Mouse (Mus musculus) MEL (cell line): ENCODE results near the gene Mthfd2. TPM values are rescaled to one million over a fixed set of nuclear protein-coding genes. Genes with fewer than 3 reads are reported as not detected.

Source experiments
- DNase-seq: peaks from one replicate; pipeline ENCODE4 v3.0.0; 2011; ENCODE audit warnings: low read depth, low spot score
- H3K27ac ChIP-seq: 2 replicates; pipeline ENCODE4 v1.5.1; 2012; ENCODE audit warnings: low read depth, mild to moderate bottlenecking, control low read depth, low read length, moderate library complexity; ENCODE audit not compliant: control insufficient read depth
- H3K27me3 ChIP-seq, 2 experiments: fragments of 150-350 bp in 1 of 2; sonication (generic) in 1 of 2; 2 replicates each; pipeline ENCODE4 v1.6.1; 2012; ENCODE audit warnings: low read length in 2 of 2, mild to moderate bottlenecking in 2 of 2, improper control_type of control experiment in 1 of 2, moderate library complexity in 1 of 2; ENCODE audit not compliant: insufficient read depth in 2 of 2, control insufficient read depth in 1 of 2
- H3K36me3 ChIP-seq, 2 experiments: 2 replicates each; pipeline ENCODE4 v1.6.1; 2012 to 2014; ENCODE audit warnings: low read length in 2 of 2, improper control_type of control experiment in 1 of 2, inconsistent platforms in 1 of 2, mild to moderate bottlenecking in 1 of 2; ENCODE audit not compliant: insufficient read depth in 2 of 2, control insufficient read depth in 1 of 2
- H3K4me1 ChIP-seq, 2 experiments: fragments of 150-350 bp in 1 of 2; sonication (generic) in 1 of 2; 2 replicates each; pipeline ENCODE4 v1.6.1; 2012; ENCODE audit warnings: low read length in 2 of 2, improper control_type of control experiment in 1 of 2, mild to moderate bottlenecking in 1 of 2; ENCODE audit not compliant: insufficient read depth in 2 of 2, control insufficient read depth in 1 of 2
- H3K4me3 ChIP-seq, 2 experiments: fragments of 150-350 bp in 1 of 2; sonication (generic) in 1 of 2; 2 replicates each; pipeline ENCODE4 v1.5.1; 2012; ENCODE audit warnings: low read depth in 2 of 2, low read length in 2 of 2, mild to moderate bottlenecking in 2 of 2, moderate library complexity in 2 of 2, control low read depth in 1 of 2, improper control_type of control experiment in 1 of 2; ENCODE audit not compliant: control insufficient read depth in 1 of 2, insufficient read depth in 1 of 2
- H3K79me2 ChIP-seq: 2 replicates; pipeline ENCODE4 v1.6.1; 2012; ENCODE audit warnings: mild to moderate bottlenecking, low read length, moderate library complexity; ENCODE audit not compliant: control insufficient read depth, poor library complexity, insufficient read depth
- H3K9ac ChIP-seq: 2 replicates; pipeline ENCODE4 v1.6.1; 2012; ENCODE audit warnings: low read depth, mild to moderate bottlenecking, control low read depth, low read length, moderate library complexity; ENCODE audit not compliant: control insufficient read depth, poor library complexity, severe bottlenecking
- H3K9me3 ChIP-seq: fragments of 150-350 bp; sonication (generic); replicated peaks from 2 replicates; pipeline ENCODE4 v1.6.1; 2012; ENCODE audit warnings: mild to moderate bottlenecking, low read length, improper control_type of control experiment, moderate library complexity; ENCODE audit not compliant: insufficient read depth
- CHD2 ChIP-seq: IDR thresholded peaks from 2 replicates; pipeline ENCODE4 v1.6.1; 2011; ENCODE audit warnings: low read length, improper control_type of control experiment
- CTCF ChIP-seq, 3 experiments: IDR thresholded peaks in 2 of 3; conservative IDR thresholded peaks in 1 of 3; 2 replicates each; pipeline ENCODE4 v1.5.1; 2011 to 2012; ENCODE audit warnings: low read length in 3 of 3, low read depth in 2 of 3, mild to moderate bottlenecking in 2 of 3, improper control_type of control experiment in 1 of 3, inconsistent platforms in 1 of 3, mixed read lengths in 1 of 3, moderate library complexity in 1 of 3; ENCODE audit not compliant: control insufficient read depth in 1 of 3, insufficient read depth in 1 of 3, poor library complexity in 1 of 3, severe bottlenecking in 1 of 3
- E2F4 ChIP-seq: IDR thresholded peaks from 2 replicates; pipeline ENCODE4 v1.6.1; 2011; ENCODE audit warnings: low read depth, low read length, improper control_type of control experiment, borderline replicate concordance
- ELF1 ChIP-seq: IDR thresholded peaks from 2 replicates; pipeline ENCODE4 v1.6.1; 2014; ENCODE audit warnings: low read depth, mild to moderate bottlenecking, inconsistent platforms, low read length, improper control_type of control experiment, moderate library complexity
- EP300 ChIP-seq, 2 experiments: IDR thresholded peaks; 2 replicates each; pipeline ENCODE4 v1.6.1; 2011; ENCODE audit warnings: improper control_type of control experiment in 2 of 2, low read length in 2 of 2, low read depth in 1 of 2, mild to moderate bottlenecking in 1 of 2
- ETS1 ChIP-seq: IDR thresholded peaks from 2 replicates; pipeline ENCODE4 v1.6.1; 2012; ENCODE audit warnings: low read depth, mild to moderate bottlenecking, inconsistent platforms, low read length, improper control_type of control experiment, moderate library complexity
- GABPA ChIP-seq: IDR thresholded peaks from 2 replicates; pipeline ENCODE4 v1.6.1; 2012; ENCODE audit warnings: low read depth, mild to moderate bottlenecking, inconsistent platforms, low read length, improper control_type of control experiment, moderate library complexity
- GATA1 ChIP-seq: IDR thresholded peaks from 2 replicates; pipeline ENCODE4 v1.6.1; 2011; ENCODE audit warnings: low read depth, low read length, improper control_type of control experiment
- HCFC1 ChIP-seq: IDR thresholded peaks from 2 replicates; pipeline ENCODE4 v1.6.1; 2012; ENCODE audit warnings: low read depth, mild to moderate bottlenecking, inconsistent platforms, low read length, improper control_type of control experiment, moderate library complexity
- JUND ChIP-seq: IDR thresholded peaks from 2 replicates; pipeline ENCODE4 v1.6.1; 2011; ENCODE audit warnings: low read depth, mild to moderate bottlenecking, improper control_type of control experiment, low read length
- KAT2A ChIP-seq: conservative IDR thresholded peaks from 2 replicates; pipeline ENCODE4 v1.6.1; 2012; ENCODE audit warnings: low read depth, low read length, improper control_type of control experiment, inconsistent platforms
- MAFK ChIP-seq: IDR thresholded peaks from 2 replicates; pipeline ENCODE4 v1.6.1; 2011; ENCODE audit warnings: low read depth, mild to moderate bottlenecking, low read length, improper control_type of control experiment, borderline replicate concordance
- MAX ChIP-seq: IDR thresholded peaks from 2 replicates; pipeline ENCODE4 v1.6.1; 2011; ENCODE audit warnings: low read length, improper control_type of control experiment
- MAZ ChIP-seq: IDR thresholded peaks from 2 replicates; pipeline ENCODE4 v1.6.1; 2012; ENCODE audit warnings: low read depth, mild to moderate bottlenecking, inconsistent platforms, low read length, improper control_type of control experiment
- MEF2A ChIP-seq: IDR thresholded peaks from 2 replicates; pipeline ENCODE4 v1.6.1; 2014; ENCODE audit warnings: low read depth, mild to moderate bottlenecking, inconsistent platforms, low read length, improper control_type of control experiment; ENCODE audit not compliant: poor library complexity, insufficient replicate concordance, severe bottlenecking; ENCODE audit errors: extremely low read depth
- MXI1 ChIP-seq: IDR thresholded peaks from 2 replicates; pipeline ENCODE4 v1.6.1; 2011; ENCODE audit warnings: mild to moderate bottlenecking, low read depth, low read length, improper control_type of control experiment
- MYB ChIP-seq: IDR thresholded peaks from 2 replicates; pipeline ENCODE4 v1.6.1; 2011; ENCODE audit warnings: mild to moderate bottlenecking, low read depth, low read length, improper control_type of control experiment
- MYC ChIP-seq: IDR thresholded peaks from 2 replicates; pipeline ENCODE4 v1.6.1; 2011; ENCODE audit warnings: low read depth, mild to moderate bottlenecking, low read length, improper control_type of control experiment, moderate library complexity
- NRF1 ChIP-seq: IDR thresholded peaks from 2 replicates; pipeline ENCODE4 v1.6.1; 2014; ENCODE audit warnings: low read depth, mild to moderate bottlenecking, inconsistent platforms, low read length, improper control_type of control experiment, moderate library complexity; ENCODE audit not compliant: poor library complexity, insufficient read depth, severe bottlenecking
- POLR2A ChIP-seq, 2 experiments: IDR thresholded peaks; 2 replicates each; pipeline ENCODE4 v1.6.1; 2011 to 2012; ENCODE audit warnings: low read length in 2 of 2, mild to moderate bottlenecking in 2 of 2, control low read depth in 1 of 2, improper control_type of control experiment in 1 of 2, low read depth in 1 of 2, moderate library complexity in 1 of 2; ENCODE audit not compliant: control insufficient read depth in 1 of 2, insufficient read depth in 1 of 2, poor library complexity in 1 of 2
- POLR2AphosphoS2 ChIP-seq: IDR thresholded peaks from 2 replicates; pipeline ENCODE4 v1.6.1; 2011; ENCODE audit warnings: low read length, improper control_type of control experiment
- POLR2AphosphoS5 ChIP-seq: IDR thresholded peaks from 2 replicates; pipeline ENCODE4 v1.6.1; 2012; ENCODE audit warnings: low read depth, borderline replicate concordance, mild to moderate bottlenecking, inconsistent platforms, low read length, moderate library complexity, mixed read lengths
- RAD21 ChIP-seq: IDR thresholded peaks from 2 replicates; pipeline ENCODE4 v1.6.1; 2011; ENCODE audit warnings: mild to moderate bottlenecking, low read depth, low read length, improper control_type of control experiment
- RCOR1 ChIP-seq: IDR thresholded peaks from 2 replicates; pipeline ENCODE4 v1.6.1; 2012; ENCODE audit warnings: low read depth, mild to moderate bottlenecking, inconsistent platforms, low read length, improper control_type of control experiment
- SIN3A ChIP-seq: IDR thresholded peaks from 2 replicates; pipeline ENCODE4 v1.6.1; 2012; ENCODE audit warnings: low read length, improper control_type of control experiment, inconsistent platforms
- SMC3 ChIP-seq: IDR thresholded peaks from 2 replicates; pipeline ENCODE4 v1.6.1; 2011; ENCODE audit warnings: low read depth, low read length, improper control_type of control experiment
- TBP ChIP-seq: IDR thresholded peaks from 2 replicates; pipeline ENCODE4 v1.8.0; 2011; ENCODE audit warnings: low read depth, low read length, improper control_type of control experiment
- TCF12 ChIP-seq: IDR thresholded peaks from 2 replicates; pipeline ENCODE4 v1.6.1; 2014; ENCODE audit warnings: low read depth, mild to moderate bottlenecking, inconsistent platforms, low read length, improper control_type of control experiment, moderate library complexity
- UBTF ChIP-seq: IDR thresholded peaks from 2 replicates; pipeline ENCODE4 v1.6.1; 2012; ENCODE audit warnings: low read depth, mild to moderate bottlenecking, inconsistent platforms, low read length, improper control_type of control experiment, moderate library complexity, borderline replicate concordance; ENCODE audit not compliant: insufficient read depth
- USF1 ChIP-seq: IDR thresholded peaks from 2 replicates; pipeline ENCODE4 v1.6.1; 2014; ENCODE audit warnings: low read depth, mild to moderate bottlenecking, inconsistent platforms, low read length, improper control_type of control experiment, moderate library complexity
- ZC3H11A ChIP-seq: IDR thresholded peaks from 2 replicates; pipeline ENCODE4 v1.6.1; 2012; ENCODE audit warnings: low read depth, mild to moderate bottlenecking, inconsistent platforms, low read length, improper control_type of control experiment
- ZKSCAN1 ChIP-seq: IDR thresholded peaks from 2 replicates; pipeline ENCODE4 v1.6.1; 2012; ENCODE audit warnings: low read depth, mild to moderate bottlenecking, inconsistent platforms, low read length, improper control_type of control experiment, moderate library complexity
- ZMIZ1 ChIP-seq: IDR thresholded peaks from 2 replicates; pipeline ENCODE4 v1.6.1; 2012; ENCODE audit warnings: low read depth, mild to moderate bottlenecking, inconsistent platforms, low read length, improper control_type of control experiment, moderate library complexity
- ZNF384 ChIP-seq: IDR thresholded peaks from 2 replicates; pipeline ENCODE4 v1.6.1; 2012; ENCODE audit warnings: low read depth, mild to moderate bottlenecking, inconsistent platforms, low read length, improper control_type of control experiment
- polyA plus RNA-seq, 2 experiments: library from polyadenylated mRNA; stranded (reverse) in 1 of 2; unstranded in 1 of 2; fragments of >175 nt in 1 of 2; fragments of >200 nt in 1 of 2; gene quantifications; 2 replicates each; pipeline versions ENCODE4 v1.2.1 to v1.2.4; 2012; ENCODE audit warnings: low replicate concordance in 2 of 2, low read depth in 1 of 2; ENCODE audit not compliant: insufficient read length in 2 of 2, insufficient read depth in 1 of 2, missing spikeins in 1 of 2
- total RNA-seq: library from RNA; depleted of rRNA; stranded (reverse); fragments of 300-350 nt; gene quantifications from 2 replicates; pipeline ENCODE4 v1.2.3, GENCODE M21; 2012

Mthfd2 gene
- total and polyA plus RNA-seq, 3 experiments = 80.5 to 558 (median 219) TPM

GRCm38 (mm10) chr6:83317108-83317741 is 8.5 kb downstream of the Mthfd2 start (continued):
- TF ChIP-seq UBTF (no peak), JUND (no peak), ZMIZ1 (peak; percentile 92)

- H3K9me3 ChIP-seq = no peaks in the 10 kb centered on the region
- H3K9ac ChIP-seq = peak overlapping the region; percentile 92
- H3K4me3 ChIP-seq = peak overlapping the region; percentile 81 to 93
- peak overlapping the region; percentile 91 for H3K27ac ChIP-seq
- peaks cover 4 to 12% of the 10 kb centered on the region in 2 experiments; a peak in 3 of 4 replicates for H3K4me1 ChIP-seq
- DNase-seq = peak; percentile 91
- H3K79me2 ChIP-seq = peaks cover 37% of the 10 kb centered on the region
- no peaks in the 10 kb centered on the region for H3K27me3 ChIP-seq
- peaks cover 15 to 16% of the 10 kb centered on the region in 2 experiments for H3K36me3 ChIP-seq
- TF ChIP-seq GABPA (no peak), MEF2A (no peak), TBP (no peak), GATA1 (peak; percentile 84), RCOR1 (peak; percentile 50; the same call in 1 of the 2 replicates), NRF1 (no peak), KAT2A (0 out of 2 replicates have a peak, but pooled peaks have one; percentile 31), ZNF384 (0 out of 2 replicates have a peak, but pooled peaks have one; percentile 27), SIN3A (peak; percentile 98), POLR2A (IDR thresholded peaks at IDR 0.05; ENCODE audit: control insufficient read depth in 1 of 2, insufficient read depth in 1 of 2, low read depth in 1 of 2, low read length in 2 of 2, poor library complexity in 1 of 2) (peak in 1 of 2 experiments; percentile 31; a peak in 1 of 4 replicates), POLR2AphosphoS2 (no peak), ZC3H11A (no peak), UBTF (no peak), ZMIZ1 (no peak), MAX (peak; percentile 71), MXI1 (peak; percentile 90), POLR2AphosphoS5 (no peak), ZKSCAN1 (no peak; the same call in 1 of the 2 replicates), ELF1 (no peak), RAD21 (no peak), EP300 (IDR thresholded peaks at IDR 0.05; ENCODE audit: low read depth in 1 of 2, low read length in 2 of 2) (peak in 1 of 2 experiments; percentile 66; a peak in 3 of 4 replicates), TCF12 (peak; percentile 60), ETS1 (peak; percentile 74), MYC (peak; percentile 74; the same call in 1 of the 2 replicates), CHD2 (no peak), MAFK (no peak), E2F4 (no peak), MYB (no peak), HCFC1 (no peak), JUND (no peak), CTCF (IDR thresholded peaks at IDR 0.05 in 2 of 3, conservative IDR thresholded peaks at IDR 0.05 in 1 of 3; ENCODE audit: control insufficient read depth in 1 of 3, insufficient read depth in 1 of 3, low read depth in 2 of 3, low read length in 3 of 3, poor library complexity in 1 of 3, severe bottlenecking in 1 of 3) (no peak), SMC3 (no peak), MAZ (peak; percentile 72; the same call in 1 of the 2 replicates), USF1 (no peak)
Measured at GRCm38 (mm10) chr6:83316022-83316421, 9.7 kb downstream of the Mthfd2 start.
